Mouse (Mus musculus): ENCODE results near the gene Fam107a.

- TF ChIP-seq GATA1 (IDR thresholded peaks at IDR 0.05; ENCODE audit: borderline replicate concordance, low read length) = no peak
- no peak for TF ChIP-seq FLI1 (IDR thresholded peaks at IDR 0.05; ENCODE audit: low read length)
Measured at GRCm38 (mm10) chr14:8302687-8303086, 15.1 kb downstream of the Fam107a start.

Measured in megakaryocyte, embryonic 14.5 days (primary cell).